Mouse (Mus musculus) hindbrain, embryonic 11.5 days (tissue): ENCODE results near the gene Pla2g2c. TPM values are rescaled to one million over a fixed set of nuclear protein-coding genes. Genes with fewer than 3 reads are reported as not detected.
A peak's percentile ranks its signal among the peaks of the same experiment; 100 is the strongest.

Experiments
- ATAC-seq: fragments of 200-750 bp; cut with Nextera tagmentation; 2 replicates; pipeline ENCODE4 v1.8.0; 2017; ENCODE audit warnings: mild to moderate bottlenecking, moderate TSS enrichment, moderate library complexity; ENCODE audit not compliant: low FRiP score
- DNase-seq: peaks from one replicate; pipeline ENCODE4 v3.0.0-alpha.2; 2015; ENCODE audit warnings: low spot score
- H3K27ac ChIP-seq: fragments of 300-500 bp; sonication (generic); 2 replicates; pipeline ENCODE4 v1.5.1; 2014; ENCODE audit warnings: mild to moderate bottlenecking, low read depth, low read length
- H3K27me3 ChIP-seq: fragments of 300-500 bp; sonication (generic); 2 replicates; pipeline ENCODE4 v1.6.1; 2014; ENCODE audit warnings: mild to moderate bottlenecking, low read length, moderate library complexity, mixed read lengths; ENCODE audit not compliant: control insufficient read depth, insufficient read depth
- H3K36me3 ChIP-seq: fragments of 300-500 bp; sonication (generic); 2 replicates; pipeline ENCODE4 v1.6.1; 2014; ENCODE audit warnings: mild to moderate bottlenecking, low read length, moderate library complexity, mixed read lengths; ENCODE audit not compliant: control insufficient read depth, insufficient read depth
- H3K4me1 ChIP-seq: fragments of 300-500 bp; sonication (generic); replicated peaks from 2 replicates; pipeline ENCODE4 v1.6.1; 2014; ENCODE audit warnings: low read length, mixed read lengths; ENCODE audit not compliant: control insufficient read depth, insufficient read depth
- H3K4me2 ChIP-seq: fragments of 300-500 bp; sonication (generic); replicated peaks from 2 replicates; pipeline ENCODE4 v1.6.1; 2014; ENCODE audit warnings: mild to moderate bottlenecking, low read depth, low read length
- H3K4me3 ChIP-seq: fragments of 300-500 bp; sonication (generic); 2 replicates; pipeline ENCODE4 v1.5.1; 2014; ENCODE audit warnings: low read depth, low read length
- H3K9ac ChIP-seq: fragments of 300-500 bp; sonication (generic); 2 replicates; pipeline ENCODE4 v1.6.1; 2014; ENCODE audit warnings: low read depth, low read length
- H3K9me3 ChIP-seq: fragments of 300-500 bp; sonication (generic); 2 replicates; pipeline ENCODE4 v1.6.1; 2016; ENCODE audit warnings: low read length; ENCODE audit not compliant: control insufficient read depth
- WGBS: fragments of 180-500 bp; shearing (Covaris S2); extraction: QIAGEN DNeasy Blood & Tissue Kit; methylation state at CpG from one replicate; pipeline ENCODE4 v1.1.7; 2014; 5-methylcytosine and 5-hydroxymethylcytosine counted together
- polyA plus RNA-seq: library from polyadenylated mRNA; unstranded; fragments of >200 nt; fragmentation: Nextera tagmentation; extraction: Ambion mirVana; gene quantifications from 2 replicates; pipeline ENCODE4 v1.2.1, GENCODE M21; 2014

The Pla2g2c gene
- polyA plus RNA-seq, 1 experiment from 2014 or later: 0.48 TPM

DNA sequence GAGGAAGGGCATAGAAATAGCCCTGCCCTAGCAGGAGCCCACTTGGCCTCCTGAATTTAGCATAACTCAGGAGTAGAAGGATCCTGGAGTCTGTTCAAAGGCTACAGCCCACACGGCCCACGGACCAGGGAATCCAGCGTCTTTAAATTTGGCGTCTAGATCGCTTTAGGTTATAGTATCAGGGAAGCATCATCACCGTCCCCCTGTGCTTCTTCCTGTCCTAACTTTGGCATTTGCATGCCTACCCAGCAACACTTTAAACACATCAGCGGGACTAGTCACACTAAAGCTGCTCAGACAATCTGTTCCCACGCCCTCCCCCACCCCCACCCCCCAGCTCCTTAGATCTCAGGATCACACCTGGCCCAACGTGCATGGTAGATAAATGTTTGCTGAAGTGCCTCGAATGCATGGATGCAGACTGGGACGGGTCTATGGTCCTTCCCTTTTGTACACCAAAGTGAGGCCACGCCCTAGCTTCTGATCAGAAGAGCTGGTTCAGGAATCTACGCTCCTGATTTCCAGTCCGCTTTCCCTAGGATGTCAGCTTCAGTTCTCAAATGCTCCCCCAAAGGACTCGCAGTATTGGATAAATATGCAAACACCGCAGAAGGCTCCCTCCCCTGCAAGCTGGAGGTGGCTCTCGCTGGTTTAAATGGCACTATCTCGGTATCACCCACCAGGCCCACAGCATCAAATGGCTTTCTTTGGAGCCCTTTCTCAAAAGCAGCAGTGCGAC lies 33.0 kb upstream of the Pla2g2c start:
- peak; percentile 30 for DNase-seq
- H3K4me1 ChIP-seq: peaks cover 25% of the 10 kb centered on the region

DNA sequence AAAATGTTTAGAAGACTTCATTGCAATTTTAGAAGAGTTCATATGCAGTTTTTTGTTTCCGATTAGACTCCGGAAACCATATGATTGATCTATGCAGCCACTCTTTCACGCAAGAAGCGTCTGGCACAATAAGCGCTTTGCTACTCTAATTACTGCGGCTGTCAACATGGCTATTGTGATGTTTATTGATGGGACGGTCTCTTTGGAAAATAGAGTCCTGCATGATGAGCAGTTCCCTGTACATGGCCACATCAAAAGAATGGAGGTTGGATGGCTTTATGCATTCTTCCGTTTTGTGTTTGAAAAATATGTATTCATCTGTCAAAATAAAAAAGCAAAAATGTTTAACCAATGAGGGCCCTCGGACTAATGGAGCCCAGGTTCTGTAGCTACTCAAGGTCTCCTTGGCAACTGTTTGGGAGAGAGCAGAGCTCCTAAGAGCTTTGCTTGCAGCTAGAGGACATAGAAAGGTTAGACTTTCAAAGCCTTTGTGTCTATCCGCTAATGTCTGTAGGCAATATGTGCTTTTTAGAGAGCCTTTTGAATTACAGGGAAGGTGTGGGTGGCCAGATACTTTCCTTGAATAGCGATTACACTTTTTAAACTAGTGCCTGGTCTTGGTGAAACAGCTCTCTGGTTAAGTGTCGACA lies 31.4 kb upstream of the Pla2g2c start:
- H3K4me2 ChIP-seq: no peak overlapping the region; the same call in 1 of the 2 replicates
- H3K27ac ChIP-seq: peak overlapping the region; percentile 68
- no peaks in the 10 kb centered on the region for H3K36me3 ChIP-seq
- H3K4me3 ChIP-seq: no peak overlapping the region
- peak; percentile 50 for ATAC-seq
- peak; percentile 63 for DNase-seq
- 27% methylated on average over 12 of the region's 12 CpGs for WGBS
- H3K27me3 ChIP-seq: peaks cover 7% of the 10 kb centered on the region
- H3K9ac ChIP-seq: no peak overlapping the region
- H3K9me3 ChIP-seq: no peaks in the 10 kb centered on the region
- peaks cover 25% of the 10 kb centered on the region for H3K4me1 ChIP-seq

More for the DNA sequence above, 33.0 kb upstream of the Pla2g2c start:
- 7% methylated on average over 19 of the region's 19 CpGs for WGBS
- Histone ChIP-seq H3K9ac (peak overlapping the region; percentile 27; the same call in 1 of the 2 replicates), H3K4me3 (no peak overlapping the region), H3K4me2 (no peak overlapping the region), H3K27ac (no peak overlapping the region), H3K9me3 (no peaks in the 10 kb centered on the region), H3K36me3 (no peaks in the 10 kb centered on the region), H3K27me3 (peaks cover 7% of the 10 kb centered on the region)
- no peak for ATAC-seq

DNA sequence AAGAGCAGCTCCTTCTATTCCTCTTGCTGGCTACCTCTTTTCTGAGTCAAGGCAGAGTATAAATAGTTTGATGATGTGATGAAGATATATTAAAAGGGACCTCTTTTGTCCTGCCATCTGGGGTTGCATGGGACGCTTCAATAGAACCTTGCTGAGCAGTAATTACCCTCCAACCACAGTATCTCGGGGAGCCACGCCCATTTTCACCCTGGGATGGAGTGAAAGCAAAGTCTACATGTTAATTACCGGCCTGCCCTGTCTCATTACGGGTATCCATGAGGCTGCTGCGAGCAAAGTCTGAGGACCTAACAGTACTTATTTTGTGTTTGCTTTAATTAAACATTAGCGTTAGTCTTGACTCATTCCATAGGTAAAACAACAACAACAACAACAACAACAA lies 27.9 kb upstream of the Pla2g2c start:
- ATAC-seq (peak; percentile 46; the same call in 1 of the 2 replicates), DNase-seq (peak; percentile 63)
- peaks cover 7% of the 10 kb centered on the region for H3K4me1 ChIP-seq
- no peaks in the 10 kb centered on the region for H3K36me3 ChIP-seq
- H3K27ac ChIP-seq: no peak overlapping the region
- no peak overlapping the region for H3K9ac ChIP-seq
- H3K27me3 ChIP-seq: no peaks in the 10 kb centered on the region; the same call in 1 of the 2 replicates
- H3K4me2 ChIP-seq: no peak overlapping the region
- H3K9me3 ChIP-seq: no peaks in the 10 kb centered on the region
- 16% methylated on average over 7 of the region's 7 CpGs for WGBS
- H3K4me3 ChIP-seq: no peak overlapping the region

DNA sequence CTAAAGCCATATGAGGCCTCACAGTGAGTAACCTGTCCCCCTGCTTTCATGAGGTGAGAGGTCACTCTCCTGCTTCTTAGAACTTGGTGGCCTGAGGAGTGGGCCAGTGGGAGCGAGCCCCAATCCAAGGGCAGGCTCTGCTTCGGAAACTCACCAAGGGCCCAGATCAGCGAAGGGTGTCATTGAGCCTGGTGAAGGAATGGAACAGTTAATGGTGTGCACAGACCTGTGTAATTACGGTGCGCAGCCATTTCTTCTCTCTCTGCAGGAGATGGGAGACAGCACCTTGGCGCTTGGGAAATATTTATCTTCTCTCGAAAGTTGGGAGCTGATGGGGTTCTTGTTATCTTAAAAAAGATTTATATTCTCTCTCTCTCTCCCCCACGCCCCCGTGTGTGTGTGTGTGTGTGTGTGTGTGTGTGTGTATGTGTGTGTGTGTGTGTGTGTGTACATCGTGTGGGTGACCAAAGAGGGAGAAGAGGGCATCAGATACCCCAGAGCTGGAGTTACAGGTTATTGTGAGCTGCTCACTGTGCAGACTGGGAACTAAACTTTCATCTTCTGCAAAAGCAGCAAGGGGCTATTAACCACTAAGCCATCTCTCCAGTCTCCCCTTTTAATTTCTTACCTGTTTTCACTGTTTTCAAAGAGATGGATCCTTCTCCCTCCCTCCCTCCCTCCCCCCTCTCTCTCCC lies 27.3 kb upstream of the Pla2g2c start:
- H3K9me3 ChIP-seq: no peaks in the 10 kb centered on the region
- ATAC-seq (0 out of 2 replicates have a peak, but pooled peaks have one; percentile 51), DNase-seq (no peak)
- H3K36me3 ChIP-seq: no peaks in the 10 kb centered on the region
- H3K27ac ChIP-seq: no peak overlapping the region
- H3K4me3 ChIP-seq: no peak overlapping the region
- 40% methylated on average over 10 of the region's 10 CpGs for WGBS
- no peak overlapping the region for H3K4me2 ChIP-seq
- peaks cover 7% of the 10 kb centered on the region for H3K4me1 ChIP-seq
- H3K9ac ChIP-seq: no peak overlapping the region
- no peaks in the 10 kb centered on the region; the same call in 1 of the 2 replicates for H3K27me3 ChIP-seq

DNA sequence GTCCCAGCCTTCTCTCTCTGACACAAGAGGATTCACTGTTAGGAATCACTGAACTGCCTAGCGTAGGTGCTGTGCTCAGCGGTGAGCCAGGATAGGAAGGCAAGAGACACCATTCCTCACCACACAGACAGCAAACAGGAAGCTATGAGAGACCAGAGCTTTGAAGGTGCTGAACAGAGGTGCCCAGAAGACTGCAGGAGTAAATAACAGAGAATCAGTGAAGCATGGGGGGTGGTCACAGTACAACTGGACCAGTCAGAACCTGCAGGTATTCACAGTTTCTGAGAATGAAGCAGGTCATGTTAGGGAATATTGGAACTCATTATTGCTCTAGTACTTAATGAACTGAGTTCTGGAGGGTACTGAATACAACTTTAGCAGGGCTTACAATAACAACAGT lies 26.3 kb upstream of the Pla2g2c start:
- DNase-seq: no peak
- Histone ChIP-seq H3K4me3 (no peak overlapping the region), H3K9me3 (no peaks in the 10 kb centered on the region), H3K36me3 (no peaks in the 10 kb centered on the region), H3K9ac (no peak overlapping the region), H3K27me3 (no peaks in the 10 kb centered on the region; the same call in 1 of the 2 replicates), H3K4me2 (no peak overlapping the region), H3K4me1 (peaks cover 4% of the 10 kb centered on the region), H3K27ac (no peak overlapping the region)
- 65% methylated on average over 2 of the region's 2 CpGs for WGBS
- no peak for ATAC-seq

DNA sequence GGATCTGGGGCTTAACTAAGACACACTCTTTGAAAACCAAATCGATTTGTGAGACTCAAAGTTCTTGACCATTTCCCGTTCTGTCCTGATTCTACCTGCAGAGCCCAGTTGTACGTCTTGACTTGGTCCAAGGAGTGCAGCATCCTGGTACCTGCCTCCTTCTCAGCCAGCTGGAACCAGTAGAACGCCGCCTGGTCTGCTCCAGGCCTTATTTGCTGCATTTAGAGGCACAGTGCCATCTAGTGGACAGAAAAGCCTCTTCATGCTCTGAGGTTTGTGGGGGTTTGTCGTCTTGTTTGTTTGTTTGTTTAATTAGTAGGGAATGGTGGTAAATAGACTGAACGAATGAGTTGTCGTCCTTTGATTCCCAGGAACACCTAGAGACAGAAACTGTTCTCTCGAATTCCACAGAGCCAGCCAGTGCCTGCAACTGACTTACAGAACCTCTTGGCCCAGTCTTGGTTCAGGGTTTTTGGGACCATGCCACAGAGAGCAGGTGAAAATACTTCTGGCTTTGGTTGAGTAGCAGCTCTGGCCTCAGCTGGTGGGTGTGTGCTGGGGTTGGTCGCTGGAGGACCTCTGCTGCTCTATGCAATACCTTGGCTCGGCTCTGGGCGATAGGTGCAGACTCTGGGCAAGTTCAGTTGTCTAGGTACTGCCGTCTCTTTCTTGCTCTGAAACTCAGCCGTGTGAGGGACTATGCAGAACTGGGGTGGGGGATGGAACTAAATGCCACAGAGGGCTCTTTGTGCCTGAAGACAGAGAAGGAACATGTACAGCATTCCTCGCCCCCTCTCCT lies 24.2 kb upstream of the Pla2g2c start:
- no peaks in the 10 kb centered on the region for H3K27me3 ChIP-seq
- no peak overlapping the region for H3K4me3 ChIP-seq
- ATAC-seq (no peak), DNase-seq (peak; percentile 80)
- no peak overlapping the region for H3K9ac ChIP-seq
- no peak overlapping the region for H3K4me2 ChIP-seq
- no peak overlapping the region for H3K27ac ChIP-seq
- no peaks in the 10 kb centered on the region for H3K36me3 ChIP-seq
- H3K4me1 ChIP-seq: no peaks in the 10 kb centered on the region; the same call in 1 of the 2 replicates
- WGBS: 28% methylated on average over 15 of the region's 15 CpGs
- H3K9me3 ChIP-seq: no peaks in the 10 kb centered on the region

DNA sequence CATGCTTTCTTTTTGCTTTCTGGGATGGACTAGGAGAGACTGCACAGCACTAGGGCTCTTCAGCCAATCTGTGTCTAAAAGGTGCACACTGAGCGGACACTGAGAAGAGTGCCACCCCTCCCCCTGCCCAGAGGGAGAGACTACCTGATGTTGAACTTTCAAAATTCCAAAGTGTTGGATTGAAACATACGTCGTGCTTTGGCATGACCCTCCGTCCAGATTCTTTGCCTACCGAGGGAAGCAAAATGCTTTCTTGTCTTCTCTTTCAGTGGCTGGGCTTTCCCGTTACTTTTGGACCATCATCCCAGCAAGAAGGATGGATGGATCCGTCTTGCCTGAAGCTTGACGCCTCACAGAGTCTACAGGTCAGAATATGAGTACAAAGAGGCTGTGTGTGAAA lies 23.5 kb upstream of the Pla2g2c start:
- 65% methylated on average over 8 of the region's 8 CpGs for WGBS
- no peak for DNase-seq

DNA sequence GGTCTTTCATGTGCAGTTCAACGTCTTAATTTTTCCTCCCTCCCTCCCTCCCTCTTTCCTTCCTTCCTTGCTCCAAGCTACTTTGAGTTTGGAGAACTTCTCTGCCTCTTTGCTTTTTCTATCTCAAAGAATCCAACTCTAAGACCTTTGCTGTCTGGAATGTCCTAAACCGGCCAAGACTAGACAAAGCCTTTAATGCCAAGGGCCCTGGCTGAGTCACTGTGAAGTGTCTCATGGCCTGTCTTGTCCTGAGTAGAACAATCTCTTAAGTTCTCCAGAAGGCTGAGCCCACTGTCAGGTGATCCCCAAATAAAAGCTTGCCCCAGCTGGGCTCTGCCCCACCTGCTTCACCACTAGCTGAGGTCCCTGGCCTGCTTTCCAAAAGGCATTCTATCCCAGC lies 22.6 kb upstream of the Pla2g2c start:
- H3K4me1 ChIP-seq: no peaks in the 10 kb centered on the region; the same call in 1 of the 2 replicates
- 85% methylated on average over 2 of the region's 2 CpGs for WGBS
- no peak overlapping the region for H3K4me3 ChIP-seq
- no peaks in the 10 kb centered on the region for H3K27me3 ChIP-seq
- no peaks in the 10 kb centered on the region for H3K9me3 ChIP-seq
- ATAC-seq: no peak
- H3K36me3 ChIP-seq: no peaks in the 10 kb centered on the region
- DNase-seq: no peak
- no peak overlapping the region for H3K27ac ChIP-seq
- H3K9ac ChIP-seq: no peak overlapping the region
- H3K4me2 ChIP-seq: no peak overlapping the region

More for the DNA sequence above, 23.5 kb upstream of the Pla2g2c start:
- ATAC-seq: no peak
- no peaks in the 10 kb centered on the region for H3K9me3 ChIP-seq
- no peaks in the 10 kb centered on the region for H3K27me3 ChIP-seq
- H3K4me2 ChIP-seq: no peak overlapping the region
- no peaks in the 10 kb centered on the region for H3K36me3 ChIP-seq
- H3K27ac ChIP-seq: no peak overlapping the region
- H3K4me1 ChIP-seq: no peaks in the 10 kb centered on the region; the same call in 1 of the 2 replicates
- H3K4me3 ChIP-seq: no peak overlapping the region
- no peak overlapping the region for H3K9ac ChIP-seq
